Mouse (Mus musculus) forebrain, embryonic 15.5 days (tissue): ENCODE measurements around the gene Phxr2. TPM values are rescaled to one million over a fixed set of nuclear protein-coding genes. Genes with fewer than 3 reads are reported as not detected.

Experiments
- ATAC-seq: fragments of 200-750 bp; cut with Nextera tagmentation; replicated peaks from 2 replicates; pipeline ENCODE4 v1.8.0; 2017; ENCODE audit warnings: mild to moderate bottlenecking, moderate TSS enrichment, moderate library complexity
- H3K27ac ChIP-seq: fragments of 300-500 bp; sonication (generic); replicated peaks from 2 replicates; pipeline ENCODE4 v1.5.1; 2015; ENCODE audit warnings: mild to moderate bottlenecking, inconsistent platforms
- H3K27me3 ChIP-seq: fragments of 300-500 bp; sonication (generic); 2 replicates; pipeline ENCODE4 v1.6.1; 2015; ENCODE audit warnings: inconsistent platforms
- H3K36me3 ChIP-seq: fragments of 300-500 bp; sonication (generic); 2 replicates; pipeline ENCODE4 v1.6.1; 2015; ENCODE audit warnings: mild to moderate bottlenecking, inconsistent platforms
- H3K4me1 ChIP-seq: fragments of 300-500 bp; sonication (generic); 2 replicates; pipeline ENCODE4 v1.6.1; 2015; ENCODE audit warnings: inconsistent platforms
- H3K4me2 ChIP-seq: fragments of 300-500 bp; sonication (generic); replicated peaks from 2 replicates; pipeline ENCODE4 v1.6.1; 2015; ENCODE audit warnings: mild to moderate bottlenecking, inconsistent platforms
- H3K4me3 ChIP-seq: fragments of 300-500 bp; sonication (generic); 2 replicates; pipeline ENCODE4 v1.5.1; 2015; ENCODE audit warnings: mild to moderate bottlenecking, inconsistent platforms
- H3K9ac ChIP-seq: fragments of 300-500 bp; sonication (generic); replicated peaks from 2 replicates; pipeline ENCODE4 v1.6.1; 2015; ENCODE audit warnings: mild to moderate bottlenecking, inconsistent platforms
- H3K9me3 ChIP-seq: fragments of 300-500 bp; sonication (generic); 2 replicates; pipeline ENCODE4 v1.6.1; 2016; ENCODE audit warnings: inconsistent platforms
- WGBS: fragments of 180-500 bp; shearing (Covaris S2); methylation state at CpG from one replicate; pipeline ENCODE4 v1.1.7; 2015; ENCODE audit warnings: mixed read lengths; 5-methylcytosine and 5-hydroxymethylcytosine counted together
- polyA plus RNA-seq: library from polyadenylated mRNA; unstranded; fragments of >200 nt; fragmentation: Nextera tagmentation; extraction: Ambion mirVana; gene quantifications from 2 replicates; pipeline ENCODE4 v1.2.1, GENCODE M21; 2015

The Phxr2 gene
- polyA plus RNA-seq, 1 experiment from 2014 or later, result not detected

DNA sequence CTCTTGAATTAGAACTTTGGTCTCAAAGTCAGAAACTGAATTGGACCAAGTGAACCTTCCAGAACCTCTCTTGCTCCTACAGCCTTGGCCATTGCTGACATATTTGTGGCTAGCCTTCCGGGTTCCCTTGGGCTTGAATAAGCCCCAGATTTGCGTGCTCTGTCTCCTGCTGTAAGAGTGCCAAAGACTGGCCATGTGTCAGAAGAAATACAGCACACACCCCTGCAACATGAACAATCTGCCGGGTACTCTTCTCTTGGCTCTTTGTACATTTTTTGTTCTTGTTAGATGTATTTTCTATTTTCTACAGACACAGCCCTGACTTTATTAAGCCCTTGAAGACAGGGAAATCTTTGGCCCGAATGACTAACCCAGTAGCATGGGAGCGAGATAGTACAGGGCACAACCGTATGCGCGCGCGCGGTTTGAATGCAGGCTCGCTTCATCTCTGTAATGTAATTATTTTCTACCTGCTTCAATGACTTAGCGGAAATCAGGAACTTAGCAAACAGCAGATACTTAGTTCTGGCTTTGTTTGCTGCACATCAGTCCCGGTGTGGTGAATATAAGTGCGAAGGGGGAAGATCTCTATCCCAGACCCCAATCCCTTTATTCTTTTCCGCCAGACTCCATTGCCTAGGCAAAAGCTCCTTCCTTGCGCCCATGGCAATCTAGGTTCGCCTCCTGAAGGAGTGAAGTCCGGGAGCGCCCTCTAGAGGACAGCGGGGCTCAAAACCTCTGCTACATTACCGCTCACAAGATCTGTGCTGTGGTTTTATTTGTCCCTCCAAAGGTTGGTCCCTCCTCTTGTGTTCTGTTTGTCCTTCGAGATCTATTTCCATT, 41.5 kb downstream of the Phxr2 start:
- no peak overlapping the region for H3K4me2 ChIP-seq

DNA sequence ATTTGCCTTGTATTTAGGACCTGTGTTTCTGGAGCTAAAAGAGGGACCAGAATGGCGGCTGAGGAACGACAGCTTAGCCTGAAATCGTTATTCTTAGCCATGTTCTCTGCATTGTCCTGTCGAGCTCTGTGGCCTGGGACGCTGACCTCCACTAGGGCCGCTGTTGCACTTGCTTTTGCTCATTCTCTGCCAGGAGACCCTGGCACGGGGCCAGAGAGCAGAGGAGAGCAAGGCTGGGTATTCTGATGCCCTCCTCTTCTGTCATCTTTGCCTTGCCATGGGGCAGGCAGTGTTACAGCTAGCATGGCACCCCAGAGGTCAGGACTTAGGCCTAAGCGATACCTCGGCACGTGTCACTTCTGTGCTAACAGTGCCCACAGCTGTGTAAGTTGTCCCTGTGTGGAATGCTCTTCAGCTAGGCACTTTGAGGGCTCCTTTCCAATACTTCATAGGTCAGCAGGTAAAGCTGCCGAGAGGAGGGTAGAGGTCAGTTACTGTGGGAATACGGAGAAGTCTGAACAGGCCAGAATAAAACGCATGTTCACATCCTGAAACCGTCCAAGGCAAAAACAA, 42.6 kb downstream of the Phxr2 start:
- no peak for ATAC-seq
- Histone ChIP-seq H3K9ac (no peak overlapping the region), H3K27me3 (no peaks in the 10 kb centered on the region), H3K4me3 (no peak overlapping the region), H3K9me3 (no peaks in the 10 kb centered on the region), H3K36me3 (no peaks in the 10 kb centered on the region), H3K4me1 (no peaks in the 10 kb centered on the region), H3K27ac (no peak overlapping the region), H3K4me2 (no peak overlapping the region)
- 79% methylated on average over 14 of the region's 14 CpGs for WGBS

More for the DNA sequence above, 41.5 kb downstream of the Phxr2 start:
- H3K4me1 ChIP-seq, result no peaks in the 10 kb centered on the region
- peak; percentile 92 for ATAC-seq
- no peak overlapping the region for H3K4me3 ChIP-seq
- H3K9ac ChIP-seq, result no peak overlapping the region
- no peaks in the 10 kb centered on the region for H3K27me3 ChIP-seq
- H3K9me3 ChIP-seq, result no peaks in the 10 kb centered on the region
- H3K36me3 ChIP-seq, result no peaks in the 10 kb centered on the region
- H3K27ac ChIP-seq, result no peak overlapping the region
- WGBS, result 46% methylated on average over 23 of the region's 23 CpGs

- Histone ChIP-seq H3K4me3 (no peak overlapping the region), H3K27me3 (no peaks in the 10 kb centered on the region), H3K9ac (no peak overlapping the region), H3K9me3 (no peaks in the 10 kb centered on the region), H3K4me2 (no peak overlapping the region), H3K36me3 (no peaks in the 10 kb centered on the region), H3K27ac (no peak overlapping the region), H3K4me1 (no peaks in the 10 kb centered on the region)
- ATAC-seq, result no peak
- WGBS, result 88% methylated on average over 10 of the region's 10 CpGs
Measured at GRCm38 (mm10) chr10:99081569-99081990, 44.5 kb downstream of the Phxr2 start.

DNA sequence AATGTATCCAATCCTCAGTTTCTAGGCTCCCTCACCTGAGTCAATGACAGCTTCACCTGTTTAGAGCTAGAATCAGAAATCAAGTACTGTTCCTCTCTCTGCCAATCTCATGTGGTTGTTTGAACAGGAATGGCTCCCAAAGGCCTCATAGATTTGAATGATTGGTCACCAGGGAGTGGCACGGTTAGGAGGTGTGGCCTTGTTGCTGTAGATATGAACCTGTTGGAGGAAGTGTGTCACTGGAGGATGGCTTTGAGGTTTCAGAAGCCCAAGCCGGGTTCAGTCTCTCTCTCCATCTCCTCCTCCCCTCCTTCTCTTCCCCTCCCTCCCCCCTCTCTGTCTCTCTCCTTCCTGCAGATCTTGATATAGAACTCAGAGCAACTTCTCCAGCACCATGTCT, 47.5 kb downstream of the Phxr2 start:
- no peaks in the 10 kb centered on the region for H3K27me3 ChIP-seq
- no peaks in the 10 kb centered on the region for H3K9me3 ChIP-seq
- no peak overlapping the region for H3K9ac ChIP-seq
- H3K27ac ChIP-seq, result no peak overlapping the region
- H3K4me2 ChIP-seq, result no peak overlapping the region
- no peak overlapping the region for H3K4me3 ChIP-seq
- no peaks in the 10 kb centered on the region for H3K4me1 ChIP-seq
- no peaks in the 10 kb centered on the region for H3K36me3 ChIP-seq
- no peak for ATAC-seq
- 91% methylated on average over 2 of the region's 2 CpGs for WGBS

GRCm38 (mm10) chr10:99076113-99076895, 49.8 kb downstream of the Phxr2 start:
- H3K9me3 ChIP-seq, result no peaks in the 10 kb centered on the region
- WGBS, result 83% methylated on average over 18 of the region's 18 CpGs
- H3K4me2 ChIP-seq, result no peak overlapping the region
- no peak overlapping the region for H3K27ac ChIP-seq
- ATAC-seq, result no peak
- H3K4me1 ChIP-seq, result no peaks in the 10 kb centered on the region
- no peak overlapping the region for H3K9ac ChIP-seq
- no peak overlapping the region for H3K4me3 ChIP-seq
- H3K36me3 ChIP-seq, result no peaks in the 10 kb centered on the region
- no peaks in the 10 kb centered on the region for H3K27me3 ChIP-seq

Other genes starting within 250 kb of the Phxr2 start
- gene Atp2b1, start 211.9 kb downstream of the Phxr2 start, polyA plus RNA-seq, result 169 and 176 TPM in 2 replicates
- 15.4 and 16.4 TPM in 2 replicates for gene Poc1b, start 19.3 kb downstream of the Phxr2 start, polyA plus RNA-seq
- 2.8 and 2.9 TPM in 2 replicates for gene Galnt4, start 18.2 kb downstream of the Phxr2 start, polyA plus RNA-seq
- gene Dusp6, start 136.9 kb upstream of the Phxr2 start, polyA plus RNA-seq, result 33.3 and 36.4 TPM in 2 replicates